Mouse (Mus musculus): Measurements from ENCODE around the gene Nabp2.

The Nabp2 gene

DNA sequence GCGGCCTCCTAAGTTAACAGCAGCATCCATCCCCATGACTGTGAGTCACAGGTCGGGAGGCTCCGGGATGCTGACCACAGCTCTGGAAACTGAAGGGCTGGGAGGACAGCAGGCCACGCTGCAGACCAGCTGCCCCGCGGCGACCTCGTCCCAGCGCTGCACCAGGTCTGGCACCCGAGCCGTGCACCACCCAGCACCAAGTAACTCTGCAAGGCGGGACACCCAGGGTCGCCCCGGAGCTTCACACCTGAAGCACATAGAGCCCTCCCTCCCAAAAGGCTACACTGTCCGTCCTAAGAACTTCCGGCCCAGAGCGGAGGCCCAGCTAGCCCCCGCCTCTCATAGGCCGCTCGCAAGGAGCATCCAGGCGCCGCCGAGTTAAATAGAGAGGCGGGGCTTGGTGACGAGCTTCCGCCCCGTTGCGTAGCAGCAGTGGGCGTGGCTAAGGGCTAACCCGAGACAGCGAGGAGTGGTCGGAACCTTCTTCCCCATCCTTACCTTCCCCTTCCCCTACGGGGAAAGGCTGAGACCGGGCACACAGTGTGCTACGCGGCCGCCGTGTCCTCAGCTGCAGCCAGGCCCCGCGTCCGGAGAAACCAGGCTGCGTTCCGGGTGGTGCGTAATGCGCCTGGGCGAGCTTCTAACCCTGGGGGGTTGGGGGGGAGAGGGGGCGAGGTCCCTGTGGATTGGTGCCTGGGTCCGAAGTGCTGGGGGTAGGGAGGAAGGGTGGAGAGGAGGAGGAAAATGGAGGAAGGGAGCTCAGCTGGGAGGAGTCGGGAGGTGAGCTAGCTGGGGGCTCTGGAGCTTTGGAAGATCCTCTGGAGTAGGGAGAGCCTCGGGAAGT, at the start of gene Nabp2, which contains the start of gene Rnf41:
Gene Nabp2 (minus strand): TSS at position 282 of the 844 bp plus-strand sequence.
Gene Rnf41 (plus strand): TSS at position 447 of the 844 bp plus-strand sequence.
- DNase-seq (ENCODE audit: low read depth): peak; percentile 98

GRCm38 (mm10) chr10:128460270-128460630, 49.0 kb upstream of the Nabp2 start:
- no peak for DNase-seq (ENCODE audit: low read depth)

- DNase-seq (ENCODE audit: low read depth): no peak
Measured at GRCm38 (mm10) chr10:128459409-128460269, 48.3 kb upstream of the Nabp2 start.

GRCm38 (mm10) chr10:128458719-128459408, 47.6 kb upstream of the Nabp2 start, which contains the start of gene Smarcc2:
Gene Smarcc2 (plus strand): TSS chr10:128459248.
- no peak for DNase-seq (ENCODE audit: low read depth)

- peak; percentile 84 for DNase-seq (ENCODE audit: low read depth)
Measured at GRCm38 (mm10) chr10:128458348-128458718, 47.0 kb upstream of the Nabp2 start.

GRCm38 (mm10) chr10:128457676-128458075, 46.4 kb upstream of the Nabp2 start:
- no peak for DNase-seq (ENCODE audit: low read depth)

GRCm38 (mm10) chr10:128455280-128455679, 44.0 kb upstream of the Nabp2 start:
- DNase-seq (ENCODE audit: low read depth): peak; percentile 73

DNA sequence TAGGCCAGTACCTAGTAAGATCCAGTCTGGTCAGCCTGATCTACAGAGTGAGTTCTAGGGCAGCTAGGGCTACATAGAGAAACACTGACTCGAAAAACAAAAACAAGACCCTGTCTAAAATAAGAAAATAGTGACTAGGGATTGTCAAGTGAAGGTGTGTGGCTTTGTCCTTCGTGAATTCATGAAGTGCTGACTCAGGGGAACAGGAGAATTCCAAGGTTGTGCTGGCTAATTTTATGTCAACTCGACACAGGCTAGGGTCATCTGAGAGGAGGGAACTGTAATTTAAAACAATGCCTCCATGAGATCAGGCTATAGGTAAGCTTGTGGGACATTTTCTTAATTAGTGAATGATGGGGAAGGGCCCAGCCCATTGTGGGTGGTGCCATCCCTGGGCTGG, 43.2 kb upstream of the Nabp2 start:
- no peak for DNase-seq (ENCODE audit: low read depth)

- DNase-seq (ENCODE audit: low read depth): no peak
Measured at GRCm38 (mm10) chr10:128451014-128451413, 39.7 kb upstream of the Nabp2 start.

DNA sequence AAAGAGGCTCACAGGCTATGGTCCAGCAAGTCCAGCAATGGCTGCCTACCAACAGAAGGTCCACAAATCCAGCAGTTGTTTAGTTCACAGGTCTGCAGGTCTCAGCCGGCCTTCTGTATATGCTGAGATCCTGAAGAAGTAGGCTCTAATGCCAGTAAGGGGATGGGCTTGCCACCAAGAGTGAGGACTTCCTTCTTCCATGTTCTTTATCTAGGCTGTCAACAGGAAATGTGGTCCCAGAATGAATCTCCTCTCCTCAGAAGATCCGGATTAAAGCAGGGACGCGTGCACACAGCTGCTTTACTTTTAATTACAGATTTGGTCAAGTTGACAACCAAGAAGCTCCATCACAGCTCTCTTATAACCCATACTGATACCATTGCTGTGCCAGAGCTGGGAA, 34.1 kb upstream of the Nabp2 start:
- DNase-seq (ENCODE audit: low read depth): no peak

DNA sequence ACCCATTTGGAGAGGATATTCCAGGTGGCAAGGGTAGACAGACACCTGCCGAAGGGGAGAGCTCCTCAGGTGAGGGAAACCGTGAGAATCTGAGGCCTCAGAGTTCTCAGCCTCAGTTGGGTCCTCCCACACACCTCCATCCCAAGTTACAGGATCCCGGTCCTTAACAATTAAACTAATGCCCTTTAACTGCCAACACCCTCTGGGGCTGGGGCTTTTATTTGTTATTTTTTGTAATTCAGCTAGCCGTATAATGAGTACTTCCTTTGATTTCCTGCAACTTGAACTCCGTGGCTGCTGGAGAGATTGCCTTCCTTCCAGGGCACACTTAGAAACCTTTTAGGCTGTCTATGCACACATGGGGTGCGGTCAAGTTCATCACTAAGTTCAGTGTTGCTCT, 33.1 kb upstream of the Nabp2 start:
- DNase-seq (ENCODE audit: low read depth): no peak

DNA sequence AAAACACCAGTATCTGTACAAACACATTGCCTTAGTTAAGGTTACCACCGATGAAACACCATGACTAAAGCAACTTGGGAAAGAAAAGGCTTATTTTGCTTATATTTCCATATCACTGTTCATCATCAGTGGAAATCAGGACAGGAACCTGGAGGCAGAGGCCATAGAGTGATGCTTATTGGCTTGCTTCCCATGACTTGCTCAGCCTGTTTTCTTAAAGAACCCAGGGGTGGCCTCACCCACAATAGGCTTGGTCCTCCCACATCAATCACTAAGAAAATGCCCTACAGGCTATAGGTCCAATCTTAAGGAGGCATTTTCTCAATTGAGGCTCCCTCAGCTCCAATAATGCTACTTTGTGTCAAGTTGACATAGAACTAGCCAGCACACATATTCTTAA, 31.4 kb upstream of the Nabp2 start:
- no peak for DNase-seq (ENCODE audit: low read depth)

DNA sequence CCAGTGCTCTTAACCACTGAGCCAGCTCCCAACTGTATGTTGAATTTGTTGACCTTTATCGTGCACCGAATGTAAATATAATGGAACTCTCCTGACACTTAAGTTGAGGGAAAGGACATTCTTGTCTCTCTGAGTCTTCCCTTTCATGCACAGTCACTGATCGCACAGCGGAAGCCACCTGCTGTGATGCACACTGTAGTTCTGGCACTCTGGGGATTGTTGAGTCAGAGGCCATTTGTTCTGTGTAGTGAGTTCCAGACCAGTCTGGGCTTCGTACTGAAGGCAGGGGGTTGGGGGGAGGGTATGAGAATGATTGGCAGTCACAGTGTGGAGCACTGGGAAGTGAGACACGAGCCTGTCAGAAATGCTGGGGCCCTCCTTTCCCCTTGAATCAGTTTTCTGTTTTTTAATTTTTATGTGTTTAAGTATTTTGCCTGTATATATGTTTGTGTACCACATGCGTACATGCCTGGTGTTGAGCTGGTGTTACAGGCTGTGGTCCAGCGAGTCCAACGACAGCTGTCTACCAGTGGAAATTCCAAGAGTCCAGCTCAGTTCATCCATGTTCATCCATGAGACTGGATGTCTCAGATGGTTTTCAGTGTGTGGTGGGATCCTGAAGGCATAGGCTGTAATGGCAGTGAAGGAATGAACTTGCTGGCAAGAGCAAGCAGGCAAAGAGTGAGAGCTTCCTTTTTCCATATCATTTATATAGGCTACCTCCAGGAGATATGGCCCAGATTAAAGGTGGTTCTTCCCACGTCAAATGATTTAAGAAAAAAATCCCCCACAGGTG, 30.2 kb upstream of the Nabp2 start:
- no peak for DNase-seq (ENCODE audit: low read depth)

GRCm38 (mm10) chr10:128440407-128440806, 29.1 kb upstream of the Nabp2 start:
- no peak for DNase-seq (ENCODE audit: low read depth)

GRCm38 (mm10) chr10:128438675-128439279, 27.5 kb upstream of the Nabp2 start:
- DNase-seq (ENCODE audit: low read depth): no peak

DNA sequence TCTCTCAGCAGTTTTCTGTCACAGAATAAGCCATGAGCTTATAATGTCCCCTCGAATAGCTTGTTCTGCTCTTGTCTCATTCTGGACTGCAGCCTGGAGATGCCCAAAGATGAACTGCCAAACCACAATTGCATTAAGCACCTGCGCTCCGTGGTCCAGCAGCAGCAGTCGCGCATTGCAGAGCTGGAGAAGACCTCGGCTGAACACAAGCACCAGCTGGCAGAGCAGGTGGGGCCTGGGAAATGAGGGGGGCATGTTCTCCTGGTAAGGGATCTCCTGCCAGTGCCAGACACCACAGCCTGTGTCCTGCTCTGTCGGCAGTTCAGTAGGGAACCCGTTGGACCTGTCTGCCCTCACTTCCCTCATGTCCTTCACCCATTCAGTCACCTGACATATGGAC, 25.1 kb upstream of the Nabp2 start:
- DNase-seq (ENCODE audit: low read depth): no peak

DNA sequence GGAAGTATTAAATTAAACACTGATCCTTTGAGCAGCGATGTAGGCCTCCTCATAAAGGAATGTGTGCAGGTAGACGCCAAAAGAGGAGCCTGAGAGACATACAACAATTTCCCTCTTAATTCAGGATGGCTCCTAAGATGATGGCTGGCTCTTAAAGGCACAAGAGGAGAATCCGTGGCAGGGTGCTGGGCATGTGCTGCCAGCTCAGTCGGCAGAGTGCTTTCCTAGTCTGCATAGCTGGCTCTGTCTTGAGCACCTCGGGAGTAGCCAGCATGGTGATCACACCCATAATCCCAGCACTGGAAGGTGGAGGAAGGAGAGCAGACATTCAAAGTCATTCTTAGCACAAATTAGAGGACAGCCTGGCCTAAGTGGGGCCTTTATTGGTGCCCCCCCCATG, 24.6 kb upstream of the Nabp2 start:
- DNase-seq (ENCODE audit: low read depth): no peak

DNA sequence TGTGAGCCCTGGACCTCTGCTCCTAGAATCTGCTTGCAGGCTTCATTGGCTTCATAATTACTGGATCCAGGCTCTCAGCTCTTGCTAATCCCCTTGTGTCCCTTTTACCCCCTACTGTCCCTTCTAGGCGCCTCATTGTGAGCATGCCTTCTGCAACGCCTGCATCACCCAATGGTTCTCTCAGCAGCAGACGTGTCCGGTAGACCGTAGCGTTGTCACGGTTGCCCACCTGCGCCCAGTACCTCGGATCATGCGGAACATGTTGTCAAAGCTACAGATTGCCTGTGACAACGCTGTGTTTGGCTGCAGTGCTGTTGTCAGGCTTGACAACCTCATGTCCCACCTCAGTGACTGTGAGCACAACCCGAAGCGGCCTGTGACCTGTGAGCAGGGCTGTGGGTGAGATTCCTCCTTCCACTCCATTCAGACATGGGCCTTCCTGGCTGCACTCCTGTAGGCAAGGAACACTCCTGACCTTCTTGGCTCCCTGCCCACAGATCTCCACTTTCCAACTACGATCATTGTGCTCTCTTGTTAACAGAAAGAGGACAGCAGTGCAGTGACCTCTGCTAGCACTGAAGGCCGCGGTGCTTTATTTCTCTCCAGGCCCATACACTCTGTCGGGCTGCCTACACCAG, 24.0 kb upstream of the Nabp2 start:
- no peak for DNase-seq (ENCODE audit: low read depth)

DNA sequence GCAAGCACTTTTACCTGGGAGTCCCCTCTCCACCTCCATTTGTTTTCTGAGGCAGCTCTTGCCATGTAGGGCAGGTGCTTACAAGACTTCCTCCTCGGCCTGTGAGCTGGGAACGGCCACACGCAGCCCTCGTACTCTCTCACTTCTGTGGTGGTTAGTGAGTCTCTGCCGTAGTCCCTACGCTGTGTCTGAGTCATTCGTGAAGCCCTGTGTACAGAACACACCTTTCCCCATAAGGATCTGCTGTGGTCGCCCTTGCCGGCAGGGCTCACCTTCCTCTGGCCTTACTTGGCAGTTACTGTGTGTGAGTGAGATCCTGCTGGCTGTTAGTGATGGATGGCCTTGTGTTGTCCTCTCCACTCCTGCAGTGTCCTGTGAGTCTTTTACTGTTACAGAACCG, 23.4 kb upstream of the Nabp2 start:
- no peak for DNase-seq (ENCODE audit: low read depth)

DNA sequence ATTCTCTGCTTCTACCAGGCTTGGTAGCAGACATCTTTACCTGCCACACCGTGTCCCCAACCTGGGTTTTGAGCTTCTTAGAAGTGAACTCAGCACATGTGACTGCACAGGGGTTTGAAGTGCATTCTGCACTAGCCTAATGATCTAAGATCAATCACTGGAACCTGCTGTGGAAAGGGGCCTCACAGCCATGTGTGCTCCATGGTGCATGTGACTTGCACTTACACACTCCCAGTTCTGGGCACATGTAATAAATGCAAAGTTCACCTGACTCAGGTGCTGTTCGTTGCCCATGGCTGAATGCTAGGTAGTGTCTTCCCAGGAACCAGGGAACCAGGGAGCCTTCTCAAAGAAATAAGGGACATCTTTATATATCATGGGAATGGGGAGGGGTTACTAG, 22.1 kb upstream of the Nabp2 start:
- no peak for DNase-seq (ENCODE audit: low read depth)

GRCm38 (mm10) chr10:128429454-128429853, 18.2 kb upstream of the Nabp2 start:
- DNase-seq (ENCODE audit: low read depth): no peak
